Mouse (Mus musculus): Measurements from ENCODE around the gene Mbl1. TPM values are rescaled to one million over a fixed set of nuclear protein-coding genes. Genes with fewer than 3 reads are reported as not detected.

The Mbl1 gene
- 0.19 TPM in 1 of 2 replicates, not detected in the other for polyA plus RNA-seq (2015; fragmentation: Nextera tagmentation; extraction: Ambion mirVana)

DNA sequence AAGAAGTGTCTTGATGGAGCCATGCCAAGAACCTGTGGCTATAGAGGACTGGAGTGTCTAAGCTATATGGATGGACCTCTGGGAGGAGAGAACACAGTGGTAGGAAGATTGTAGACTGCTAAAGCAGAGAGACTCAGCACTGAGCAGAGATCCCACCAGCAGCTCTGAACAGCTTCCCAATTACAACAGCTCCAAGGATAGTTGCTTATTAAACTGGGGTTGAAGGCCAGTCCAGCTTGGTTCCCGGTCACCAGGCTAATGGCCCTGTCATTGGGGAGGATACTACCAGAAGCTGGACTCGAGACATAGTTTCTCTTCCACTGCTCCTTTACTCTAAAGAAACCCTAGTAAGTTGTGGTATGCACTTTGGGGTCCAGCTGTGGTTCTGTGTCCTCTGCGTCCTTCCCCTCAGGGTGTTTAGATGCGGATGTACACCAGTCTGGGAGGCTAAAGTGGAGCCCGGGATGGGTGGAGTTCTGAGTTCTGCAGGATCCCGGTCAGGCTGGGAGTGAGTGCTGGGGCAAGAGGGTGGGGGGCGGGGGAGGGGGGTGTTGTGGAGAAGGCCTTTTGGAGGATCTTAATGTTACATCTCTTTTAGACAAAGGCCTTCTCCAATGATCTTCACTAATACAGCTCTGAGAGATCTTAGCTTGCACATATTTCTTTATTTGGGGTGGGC lies at the start of gene Mbl1:
TSS of gene Mbl1 (plus strand) at position 239 of the 679 bp plus-strand sequence.
- Histone ChIP-seq H3K4me2 (replicated peaks; ENCODE audit: low read depth, low read length) (no peak within 1 kb of the TSS), H3K9me3 (ENCODE audit: low read length) (no peaks in the 10 kb centered on the region), H3K27ac (ENCODE audit: low read length) (no peak within 1 kb of the TSS), H3K4me3 (ENCODE audit: low read length) (no peak within 1 kb of the TSS), H3K9ac (replicated peaks; ENCODE audit: low read length) (no peak within 1 kb of the TSS), H3K4me1 (ENCODE audit: insufficient read depth, low read length) (no peaks in the 10 kb centered on the region), H3K27me3 (ENCODE audit: insufficient read depth, low read length) (no peaks in the 10 kb centered on the region), H3K36me3 (ENCODE audit: insufficient read depth, low read length) (no peaks in the 10 kb centered on the region)
- ATAC-seq (ENCODE audit: low FRiP score, low TSS enrichment) = no peak
- WGBS = 79% methylated on average over 7 of the region's 7 CpGs

DNA sequence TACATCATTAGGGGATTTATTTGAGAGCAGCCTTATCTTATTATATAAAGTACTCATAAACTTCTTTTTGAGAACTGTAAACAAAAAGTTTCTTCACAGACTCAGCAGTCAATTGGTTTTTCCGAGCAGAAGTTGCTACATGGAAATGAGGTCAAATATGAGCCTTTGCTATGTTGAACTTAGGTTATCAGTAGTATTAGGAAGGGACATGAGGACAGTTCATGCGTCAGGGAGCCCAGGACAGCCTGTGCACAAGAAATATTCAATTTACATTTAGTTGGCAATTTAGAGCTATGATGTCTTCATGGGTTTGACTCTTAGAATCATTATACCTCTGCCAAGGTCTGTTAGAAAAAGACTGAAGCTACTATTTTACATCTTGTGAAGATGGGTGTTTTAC lies 49.0 kb upstream of the Mbl1 start:
- Histone ChIP-seq H3K27me3 (ENCODE audit: insufficient read depth, low read length) (no peaks in the 10 kb centered on the region), H3K9ac (replicated peaks; ENCODE audit: low read length) (no peak overlapping the region)
- 65% methylated on average over 2 of the region's 2 CpGs for WGBS

DNA sequence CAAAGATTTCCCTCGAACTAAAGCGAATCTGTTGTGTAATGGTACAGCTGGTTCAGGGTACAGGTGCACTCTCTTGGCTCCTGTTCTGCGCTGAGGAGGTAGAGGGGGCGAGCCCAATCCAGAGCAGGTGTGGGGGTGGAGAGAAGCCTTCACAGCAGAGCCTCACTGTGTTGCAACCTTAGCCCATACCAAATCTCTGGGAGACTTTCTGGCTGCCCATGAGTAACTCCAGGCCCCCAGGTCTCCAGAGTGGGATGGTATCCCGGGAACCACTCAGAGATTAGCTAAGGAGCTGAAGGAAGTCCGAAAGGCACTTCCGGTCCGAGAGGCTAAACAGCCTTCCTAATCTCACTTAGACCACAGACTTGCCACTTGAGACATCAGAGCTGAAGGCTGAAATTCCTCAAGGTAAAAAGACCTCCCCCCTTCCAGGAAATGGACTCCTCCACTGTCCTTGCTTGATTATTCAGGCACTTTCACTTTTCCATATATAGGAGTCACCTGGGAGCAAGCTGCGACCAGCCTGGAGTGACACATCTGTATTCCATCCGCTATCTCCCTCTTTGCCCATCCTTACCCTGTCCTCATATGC lies 46.3 kb upstream of the Mbl1 start, which contains the start of gene Mat1a:
TSS of gene Mat1a (plus strand) at position 183 of the 592 bp plus-strand sequence.
- no peak within 1 kb of the TSS for H3K4me2 ChIP-seq (replicated peaks; ENCODE audit: low read depth, low read length)
- no peak within 1 kb of the TSS for H3K9ac ChIP-seq (replicated peaks; ENCODE audit: low read length)
- no peaks in the 10 kb centered on the region for H3K4me1 ChIP-seq (ENCODE audit: insufficient read depth, low read length)
- ATAC-seq (ENCODE audit: low FRiP score, low TSS enrichment) = no peak
- H3K36me3 ChIP-seq (ENCODE audit: insufficient read depth, low read length) = no peaks in the 10 kb centered on the region
- H3K9me3 ChIP-seq (ENCODE audit: low read length) = no peaks in the 10 kb centered on the region
- H3K27ac ChIP-seq (ENCODE audit: low read length) = no peak within 1 kb of the TSS
- no peaks in the 10 kb centered on the region for H3K27me3 ChIP-seq (ENCODE audit: insufficient read depth, low read length)
- 68% methylated on average over 10 of the region's 10 CpGs for WGBS
- no peak within 1 kb of the TSS for H3K4me3 ChIP-seq (ENCODE audit: low read length)

More for the DNA sequence above, 49.0 kb upstream of the Mbl1 start:
- Histone ChIP-seq H3K27ac (ENCODE audit: low read length) (no peak overlapping the region), H3K36me3 (ENCODE audit: insufficient read depth, low read length) (no peaks in the 10 kb centered on the region), H3K9me3 (ENCODE audit: low read length) (no peaks in the 10 kb centered on the region), H3K4me1 (ENCODE audit: insufficient read depth, low read length) (no peaks in the 10 kb centered on the region), H3K4me2 (replicated peaks; ENCODE audit: low read depth, low read length) (no peak overlapping the region), H3K4me3 (ENCODE audit: low read length) (no peak overlapping the region)
- no peak for ATAC-seq (ENCODE audit: low FRiP score, low TSS enrichment)

DNA sequence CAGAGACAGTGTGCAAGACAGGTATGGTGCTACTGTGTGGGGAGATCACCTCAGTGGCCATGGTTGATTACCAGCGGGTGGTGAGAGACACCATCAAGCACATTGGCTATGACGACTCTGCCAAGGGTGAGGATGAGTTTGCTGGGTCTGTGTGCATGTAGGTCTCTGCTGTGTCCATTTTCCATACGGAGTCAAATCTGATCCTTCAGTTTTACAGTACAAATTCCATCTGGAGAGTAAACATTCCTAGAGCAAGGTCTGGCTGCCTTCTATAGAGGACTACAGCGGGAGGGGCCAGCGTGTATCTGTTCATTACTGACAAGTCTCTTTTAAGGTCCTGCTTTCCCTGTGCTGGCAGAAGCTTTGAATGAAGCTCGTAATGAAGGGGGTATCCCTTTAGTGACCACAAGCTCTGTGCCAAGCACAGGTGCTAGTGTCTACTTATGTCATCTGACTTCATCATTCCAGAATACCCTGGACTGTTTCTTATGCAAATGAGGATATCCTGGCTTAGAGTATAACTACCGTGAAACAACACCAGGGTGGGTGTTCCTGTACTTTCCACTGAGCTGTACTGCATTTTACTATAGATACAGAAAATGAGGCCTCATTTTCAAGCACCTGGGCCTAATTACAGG lies 40.1 kb upstream of the Mbl1 start:
- no peaks in the 10 kb centered on the region for H3K4me1 ChIP-seq (ENCODE audit: insufficient read depth, low read length)
- WGBS = 85% methylated on average over 7 of the region's 7 CpGs
- H3K36me3 ChIP-seq (ENCODE audit: insufficient read depth, low read length) = no peaks in the 10 kb centered on the region
- H3K27me3 ChIP-seq (ENCODE audit: insufficient read depth, low read length) = no peaks in the 10 kb centered on the region
- H3K4me3 ChIP-seq (ENCODE audit: low read length) = no peak overlapping the region
- H3K27ac ChIP-seq (ENCODE audit: low read length) = no peak overlapping the region
- H3K4me2 ChIP-seq (replicated peaks; ENCODE audit: low read depth, low read length) = no peak overlapping the region
- no peaks in the 10 kb centered on the region for H3K9me3 ChIP-seq (ENCODE audit: low read length)
- H3K9ac ChIP-seq (replicated peaks; ENCODE audit: low read length) = no peak overlapping the region
- ATAC-seq (ENCODE audit: low FRiP score, low TSS enrichment) = no peak

DNA sequence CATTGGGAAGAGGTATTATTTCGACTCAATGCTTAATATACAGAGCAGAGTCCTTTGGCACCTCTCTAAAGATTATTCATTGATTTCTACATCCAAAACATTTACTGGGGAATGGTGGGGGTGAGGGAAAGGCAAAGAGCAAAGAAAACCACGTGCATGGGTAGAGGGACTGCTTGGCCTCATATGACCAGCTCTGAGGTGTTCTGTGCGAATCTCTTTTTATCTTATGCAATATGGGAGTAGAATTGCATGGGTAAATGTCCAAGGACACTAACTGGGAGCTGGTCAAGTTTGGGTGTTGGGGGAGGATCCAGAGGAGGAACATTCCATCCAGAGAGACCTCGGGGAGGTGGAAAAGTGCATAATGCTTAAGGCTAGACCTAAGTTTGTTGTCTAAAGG lies 38.3 kb upstream of the Mbl1 start:
- Histone ChIP-seq H3K36me3 (ENCODE audit: insufficient read depth, low read length) (no peaks in the 10 kb centered on the region), H3K4me1 (ENCODE audit: insufficient read depth, low read length) (no peaks in the 10 kb centered on the region), H3K9me3 (ENCODE audit: low read length) (no peaks in the 10 kb centered on the region), H3K27me3 (ENCODE audit: insufficient read depth, low read length) (no peaks in the 10 kb centered on the region), H3K9ac (replicated peaks; ENCODE audit: low read length) (no peak overlapping the region), H3K27ac (ENCODE audit: low read length) (no peak overlapping the region), H3K4me2 (replicated peaks; ENCODE audit: low read depth, low read length) (no peak overlapping the region), H3K4me3 (ENCODE audit: low read length) (no peak overlapping the region)
- WGBS = 78% methylated on average over 4 of the region's 4 CpGs
- no peak for ATAC-seq (ENCODE audit: low FRiP score, low TSS enrichment)

DNA sequence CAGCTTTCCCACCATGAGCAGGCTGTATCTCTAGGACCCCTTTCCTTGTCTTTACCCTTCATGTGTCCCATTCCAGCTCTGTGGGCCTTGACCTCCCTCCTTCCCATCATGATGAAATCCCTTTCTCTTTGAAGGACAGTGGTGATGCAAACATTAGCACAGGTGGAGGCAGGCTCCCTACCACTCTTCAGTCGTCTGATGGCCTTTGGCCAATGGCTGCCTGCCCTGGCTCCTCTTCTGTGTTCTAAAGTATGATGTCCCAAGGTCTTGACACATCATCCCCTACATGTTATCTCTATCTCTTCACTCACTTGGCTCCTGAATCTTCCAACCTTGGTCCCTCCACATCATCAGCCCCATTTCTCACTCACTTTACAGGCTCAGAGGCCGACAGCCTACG lies 35.0 kb upstream of the Mbl1 start:
- Histone ChIP-seq H3K4me1 (ENCODE audit: insufficient read depth, low read length) (no peaks in the 10 kb centered on the region), H3K27ac (ENCODE audit: low read length) (no peak overlapping the region), H3K9ac (replicated peaks; ENCODE audit: low read length) (no peak overlapping the region), H3K36me3 (ENCODE audit: insufficient read depth, low read length) (no peaks in the 10 kb centered on the region), H3K4me2 (replicated peaks; ENCODE audit: low read depth, low read length) (no peak overlapping the region), H3K27me3 (ENCODE audit: insufficient read depth, low read length) (no peaks in the 10 kb centered on the region), H3K4me3 (ENCODE audit: low read length) (no peak overlapping the region), H3K9me3 (ENCODE audit: low read length) (no peaks in the 10 kb centered on the region)
- ATAC-seq (ENCODE audit: low FRiP score, low TSS enrichment) = no peak
- WGBS = 82% methylated on average over 3 of the region's 3 CpGs

DNA sequence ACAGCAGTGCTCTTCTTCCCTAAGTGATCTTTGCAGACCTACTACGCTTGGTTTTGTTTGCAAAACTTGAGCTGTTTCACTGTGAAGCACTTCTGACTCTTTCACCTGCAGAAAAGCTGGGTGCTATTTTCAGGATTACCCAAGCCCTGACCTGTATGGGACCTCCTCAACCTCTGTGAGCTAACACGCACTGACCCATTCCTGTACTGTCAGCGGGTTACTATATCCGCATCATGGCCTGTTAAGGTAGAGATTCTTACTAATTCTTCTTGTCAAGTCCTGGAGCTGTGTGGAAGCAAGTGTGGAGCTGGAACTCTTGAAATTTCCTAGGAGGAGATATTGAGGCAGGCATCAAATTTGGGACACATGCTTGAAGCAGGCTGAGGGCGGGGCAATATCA lies 26.6 kb upstream of the Mbl1 start:
- WGBS = 85% methylated on average over 5 of the region's 5 CpGs
- Histone ChIP-seq H3K4me1 (ENCODE audit: insufficient read depth, low read length) (no peaks in the 10 kb centered on the region), H3K27me3 (ENCODE audit: insufficient read depth, low read length) (no peaks in the 10 kb centered on the region), H3K4me2 (replicated peaks; ENCODE audit: low read depth, low read length) (no peak overlapping the region), H3K27ac (ENCODE audit: low read length) (no peak overlapping the region), H3K4me3 (ENCODE audit: low read length) (no peak overlapping the region), H3K9me3 (ENCODE audit: low read length) (no peaks in the 10 kb centered on the region), H3K9ac (replicated peaks; ENCODE audit: low read length) (no peak overlapping the region), H3K36me3 (ENCODE audit: insufficient read depth, low read length) (no peaks in the 10 kb centered on the region)
- no peak for ATAC-seq (ENCODE audit: low FRiP score, low TSS enrichment)

DNA sequence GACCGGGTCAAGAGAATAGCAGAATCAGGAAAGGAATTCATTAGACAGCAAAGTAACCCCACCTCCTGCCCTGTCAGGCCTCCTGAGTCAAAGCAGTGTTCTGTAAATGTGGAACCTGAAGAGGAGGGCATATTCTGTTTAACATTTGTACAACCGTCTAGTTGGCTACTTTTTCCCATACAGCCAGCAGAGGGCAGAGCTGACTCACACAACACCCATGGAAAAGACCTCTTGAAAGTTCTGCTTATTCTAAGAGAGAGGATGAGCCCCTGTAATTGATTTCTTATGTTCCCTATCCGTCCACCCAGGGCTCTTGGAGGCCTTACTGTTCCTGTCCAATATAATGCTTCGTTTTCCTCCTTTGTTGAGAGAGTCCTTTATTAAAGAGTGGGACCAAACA lies 23.3 kb upstream of the Mbl1 start:
- no peak for ATAC-seq (ENCODE audit: low FRiP score, low TSS enrichment)
- 14% methylated on average over 4 of the region's 4 CpGs for WGBS

DNA sequence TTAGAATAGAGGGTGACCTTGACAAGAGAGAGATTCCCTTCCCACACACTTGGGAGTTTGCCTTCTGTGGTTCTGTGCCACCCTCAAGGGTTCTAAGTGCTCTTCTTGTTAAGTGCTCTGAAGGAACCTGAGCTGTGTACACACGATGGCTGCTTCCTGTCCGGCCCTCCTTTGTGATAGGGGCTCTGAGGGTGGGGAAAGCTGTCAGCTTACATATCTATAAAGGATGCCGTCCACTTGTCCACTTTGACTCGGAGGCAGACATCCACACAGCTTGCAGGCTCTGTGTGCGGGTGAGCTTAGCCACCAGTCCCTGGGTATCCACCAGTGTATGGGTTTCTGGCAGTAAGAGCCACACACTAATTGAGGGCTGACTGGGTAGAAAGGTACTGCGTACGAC lies 19.7 kb upstream of the Mbl1 start, which contains the start of gene Sftpa1:
TSS of gene Sftpa1 (plus strand) at position 243 of the 400 bp plus-strand sequence.
- ATAC-seq (ENCODE audit: low FRiP score, low TSS enrichment) = no peak
- Histone ChIP-seq H3K4me3 (ENCODE audit: low read length) (no peak within 1 kb of the TSS), H3K4me2 (replicated peaks; ENCODE audit: low read depth, low read length) (no peak within 1 kb of the TSS), H3K9ac (replicated peaks; ENCODE audit: low read length) (no peak within 1 kb of the TSS), H3K27me3 (ENCODE audit: insufficient read depth, low read length) (no peaks in the 10 kb centered on the region), H3K4me1 (ENCODE audit: insufficient read depth, low read length) (no peaks in the 10 kb centered on the region), H3K27ac (ENCODE audit: low read length) (no peak within 1 kb of the TSS), H3K36me3 (ENCODE audit: insufficient read depth, low read length) (no peaks in the 10 kb centered on the region), H3K9me3 (ENCODE audit: low read length) (no peaks in the 10 kb centered on the region)
- WGBS = 79% methylated on average over 7 of the region's 7 CpGs

More for the DNA sequence above, 23.3 kb upstream of the Mbl1 start:
- Histone ChIP-seq H3K4me1 (ENCODE audit: insufficient read depth, low read length) (no peaks in the 10 kb centered on the region), H3K9ac (replicated peaks; ENCODE audit: low read length) (no peak overlapping the region), H3K27ac (ENCODE audit: low read length) (no peak overlapping the region), H3K4me3 (ENCODE audit: low read length) (no peak overlapping the region), H3K36me3 (ENCODE audit: insufficient read depth, low read length) (no peaks in the 10 kb centered on the region), H3K27me3 (ENCODE audit: insufficient read depth, low read length) (no peaks in the 10 kb centered on the region), H3K4me2 (replicated peaks; ENCODE audit: low read depth, low read length) (no peak overlapping the region), H3K9me3 (ENCODE audit: low read length) (no peaks in the 10 kb centered on the region)

DNA sequence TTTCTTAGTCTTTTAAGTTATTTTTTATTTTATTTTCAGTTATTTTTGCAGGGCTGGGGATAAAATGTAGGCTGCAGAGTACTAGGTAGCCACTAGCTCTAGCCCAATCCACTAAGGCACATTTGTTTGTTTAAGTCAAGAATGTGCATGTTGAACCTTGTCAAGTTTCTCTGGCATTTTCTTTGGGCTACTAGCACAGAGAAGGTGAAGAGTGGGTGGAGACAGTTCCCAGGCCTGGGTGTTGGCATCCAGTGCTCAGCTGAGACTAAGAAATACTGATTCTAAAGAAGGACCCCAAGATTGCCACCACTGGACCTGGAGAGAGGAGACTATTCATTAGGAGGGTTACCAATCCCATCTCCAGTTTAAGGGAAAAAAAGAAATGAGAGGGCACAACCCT lies 14.3 kb upstream of the Mbl1 start:
- Histone ChIP-seq H3K9me3 (ENCODE audit: low read length) (no peaks in the 10 kb centered on the region), H3K36me3 (ENCODE audit: insufficient read depth, low read length) (no peaks in the 10 kb centered on the region), H3K27me3 (ENCODE audit: insufficient read depth, low read length) (no peaks in the 10 kb centered on the region), H3K9ac (replicated peaks; ENCODE audit: low read length) (no peak overlapping the region), H3K4me2 (replicated peaks; ENCODE audit: low read depth, low read length) (no peak overlapping the region), H3K4me3 (ENCODE audit: low read length) (no peak overlapping the region), H3K4me1 (ENCODE audit: insufficient read depth, low read length) (no peaks in the 10 kb centered on the region), H3K27ac (ENCODE audit: low read length) (no peak overlapping the region)
- ATAC-seq (ENCODE audit: low FRiP score, low TSS enrichment) = no peak
